Mouse (Mus musculus) bone marrow, adult 2 months (tissue): Measurements from ENCODE around the gene Kdm4c.

Experiments used
- CTCF ChIP-seq: fragments of 200-500 bp; IDR thresholded peaks from 2 replicates; pipeline ENCODE4 v1.5.1; 2011; ENCODE audit warnings: low read length, control low read depth; ENCODE audit not compliant: control insufficient read depth, insufficient read depth
- POLR2A ChIP-seq: fragments of 200-500 bp; IDR thresholded peaks from 2 replicates; pipeline ENCODE4 v1.6.1; 2011; ENCODE audit warnings: low read depth, mild to moderate bottlenecking, control low read depth, low read length, borderline replicate concordance; ENCODE audit not compliant: control insufficient read depth

GRCm38 (mm10) chr4:74261879-74262278, 19.6 kb downstream of the Kdm4c start:
- TF ChIP-seq CTCF (no peak), POLR2A (no peak)
